Mouse (Mus musculus): ENCODE data around the gene Arhgef10l.

The Arhgef10l gene

DNA sequence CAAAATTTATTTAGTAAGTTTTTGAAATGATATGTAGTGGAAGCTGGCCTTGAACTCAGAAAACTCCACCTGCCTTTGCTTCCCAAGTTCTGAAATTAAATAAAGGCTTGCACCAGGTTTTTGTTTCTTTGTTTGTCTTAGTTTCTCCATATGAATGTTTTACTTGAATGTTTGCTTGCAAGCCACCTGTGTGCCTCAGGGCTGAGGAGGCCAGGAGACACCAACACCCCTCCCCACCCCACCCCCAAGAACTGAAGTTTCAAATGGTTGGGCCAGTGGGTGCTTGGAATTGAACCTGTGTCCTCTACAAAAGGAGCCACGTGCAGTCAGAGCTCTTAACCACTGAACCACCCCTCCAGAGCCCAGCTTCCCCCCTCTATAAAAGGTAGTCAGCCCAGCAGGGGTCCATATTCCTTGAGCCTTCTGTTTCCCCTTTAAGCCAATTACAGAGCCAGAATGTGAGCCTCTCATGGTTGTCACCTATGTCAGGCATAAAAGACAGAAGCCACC is 28.8 kb upstream of the Arhgef10l start:
- no peak for DNase-seq (ENCODE audit: low spot score in 2 of 2)

DNA sequence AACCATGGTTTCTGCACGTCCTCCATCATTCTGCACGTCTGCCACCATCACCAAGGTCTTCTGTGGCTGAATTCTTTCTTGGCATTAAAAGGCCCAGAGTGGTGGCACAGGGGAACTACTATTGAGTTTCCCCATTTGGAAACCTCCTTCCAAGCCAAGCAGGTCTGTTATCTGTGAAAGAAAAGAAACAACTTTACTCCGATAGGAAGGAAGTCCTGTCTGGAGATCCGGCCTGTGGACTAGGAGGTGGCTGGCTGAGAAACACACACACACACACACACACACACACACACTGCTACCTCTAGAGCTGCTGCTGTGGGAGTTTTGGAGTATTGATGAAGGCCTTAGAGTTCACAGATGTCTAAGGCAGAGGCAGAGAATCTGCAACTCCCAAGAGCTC is 27.7 kb upstream of the Arhgef10l start:
- no peak for DNase-seq (ENCODE audit: low spot score in 2 of 2)

DNA sequence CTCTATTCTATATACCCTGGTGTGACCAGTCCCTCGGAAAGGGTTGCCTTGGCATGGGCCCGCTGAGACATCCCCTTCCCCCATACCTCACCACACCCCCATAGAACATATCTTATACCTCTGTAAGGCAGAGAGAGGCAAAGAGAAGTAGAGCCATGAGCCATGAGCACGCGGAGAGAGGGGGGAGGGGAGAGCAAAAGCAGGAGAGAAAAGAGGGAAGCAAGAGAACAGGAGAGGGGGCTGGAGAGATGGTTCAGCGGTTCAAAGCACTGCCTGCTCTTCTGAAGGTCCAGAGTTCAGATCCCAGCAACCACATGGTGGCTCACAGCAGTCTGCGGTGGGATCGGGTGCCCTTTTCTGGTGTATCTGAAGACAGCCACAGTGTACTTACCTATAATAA is 25.7 kb upstream of the Arhgef10l start:
- no peak for DNase-seq (ENCODE audit: low spot score in 2 of 2)

GRCm38 (mm10) chr4:140689873-140690655 is 24.3 kb upstream of the Arhgef10l start:
- no peak for DNase-seq (ENCODE audit: low spot score in 2 of 2)

GRCm38 (mm10) chr4:140688826-140689425 is 23.1 kb upstream of the Arhgef10l start:
- no peak for DNase-seq (ENCODE audit: low spot score in 2 of 2)

GRCm38 (mm10) chr4:140688044-140688825 is 22.4 kb upstream of the Arhgef10l start:
- no peak for DNase-seq (ENCODE audit: low spot score in 2 of 2)

- DNase-seq (ENCODE audit: low spot score in 2 of 2): no peak
Observed at GRCm38 (mm10) chr4:140684881-140685303, 19.1 kb upstream of the Arhgef10l start.

DNA sequence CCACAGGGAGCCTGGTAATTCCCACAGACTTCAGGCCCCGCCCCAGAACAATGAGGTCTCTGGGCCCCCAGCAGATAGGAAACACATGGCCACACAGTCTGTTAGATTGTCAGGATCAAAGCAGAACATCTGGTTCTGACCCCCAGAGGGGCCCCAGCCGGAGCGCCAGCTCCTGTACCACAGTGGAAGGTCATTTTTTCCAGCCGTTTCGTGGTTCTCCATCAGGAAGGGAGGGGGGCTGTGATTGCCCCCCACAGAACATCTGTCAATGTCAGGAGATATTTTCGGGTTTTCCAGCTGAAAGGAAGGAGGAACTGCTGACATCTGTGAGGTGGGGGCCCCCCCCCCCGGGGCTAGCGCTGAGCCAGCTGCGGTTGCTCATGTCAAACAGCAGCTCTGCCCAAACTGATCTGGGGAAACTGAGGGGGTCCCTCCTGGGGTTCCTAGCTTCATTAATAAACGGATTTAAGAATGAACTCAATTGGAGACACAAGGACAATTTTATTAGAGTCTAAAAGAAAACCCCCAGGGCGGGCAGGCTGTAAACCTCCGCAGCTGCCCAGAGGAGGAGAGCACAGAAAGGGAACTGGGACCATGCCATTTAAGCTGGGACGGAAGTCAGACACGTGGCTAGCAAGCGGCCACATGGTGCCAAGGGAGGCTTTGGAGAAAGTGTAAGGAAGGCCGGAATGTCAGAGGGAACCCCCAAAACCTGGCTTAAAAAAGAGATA is 18.5 kb upstream of the Arhgef10l start:
- peak in 1 of 2 experiments; percentile 62 for DNase-seq (ENCODE audit: low spot score in 2 of 2)

- DNase-seq (ENCODE audit: low spot score in 2 of 2): no peak
Observed at GRCm38 (mm10) chr4:140683608-140684007, 17.8 kb upstream of the Arhgef10l start.

DNA sequence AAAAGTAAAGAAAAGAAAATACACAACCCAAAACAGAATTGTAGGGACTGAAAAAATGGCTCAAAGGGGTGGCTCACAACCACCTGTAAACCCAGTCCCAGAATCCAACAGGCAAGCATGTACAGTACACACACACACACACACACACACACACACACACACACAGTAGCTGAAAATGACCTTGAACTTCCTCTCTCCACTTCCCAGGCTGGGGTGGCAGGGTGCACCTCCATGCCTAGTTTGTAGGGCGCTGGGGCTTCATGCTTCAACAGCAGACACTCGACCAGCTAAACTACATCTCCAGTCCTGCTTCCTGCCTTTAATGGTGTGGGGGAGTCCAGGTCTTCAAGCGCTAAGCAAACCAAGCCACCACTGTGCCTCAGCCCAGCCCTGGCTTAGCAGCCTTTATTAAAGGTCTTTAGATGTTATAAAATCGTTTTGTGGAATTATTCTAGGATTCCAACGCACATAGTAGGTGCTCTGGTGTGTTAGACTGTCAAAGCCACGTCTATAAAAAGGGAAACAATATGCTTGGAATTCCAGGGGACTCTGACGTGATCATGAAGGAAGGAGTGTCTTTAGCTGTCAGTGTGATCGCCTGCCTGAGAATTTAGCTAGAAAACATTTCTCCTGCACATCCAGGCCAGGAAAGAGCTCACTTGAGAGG is 15.1 kb upstream of the Arhgef10l start:
- DNase-seq (ENCODE audit: low spot score in 2 of 2): no peak

- peak; percentile 78 to 79 for DNase-seq (ENCODE audit: low spot score in 2 of 2)
Observed at GRCm38 (mm10) chr4:140679723-140680380, 14.0 kb upstream of the Arhgef10l start.

DNA sequence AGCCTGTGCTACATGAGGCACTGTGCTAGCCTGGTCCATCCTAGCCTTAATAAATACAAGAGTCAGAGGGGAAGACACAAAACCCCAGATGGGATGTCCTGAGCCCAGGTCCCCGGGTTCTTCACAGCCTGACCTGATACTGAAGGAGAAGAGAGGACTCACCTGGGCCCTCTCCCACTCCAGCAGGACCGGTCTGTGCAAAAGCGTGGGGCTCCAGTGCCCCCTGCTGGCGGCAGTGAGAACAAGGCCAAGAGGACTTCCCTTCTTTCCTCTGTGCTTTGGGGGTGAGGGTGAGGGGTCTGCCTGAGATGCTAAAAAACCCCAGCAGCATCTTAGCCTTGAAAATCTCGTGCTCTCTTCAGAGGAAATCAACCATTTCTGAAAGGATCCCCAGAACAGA is 13.2 kb upstream of the Arhgef10l start:
- no peak for DNase-seq (ENCODE audit: low spot score in 2 of 2)

DNA sequence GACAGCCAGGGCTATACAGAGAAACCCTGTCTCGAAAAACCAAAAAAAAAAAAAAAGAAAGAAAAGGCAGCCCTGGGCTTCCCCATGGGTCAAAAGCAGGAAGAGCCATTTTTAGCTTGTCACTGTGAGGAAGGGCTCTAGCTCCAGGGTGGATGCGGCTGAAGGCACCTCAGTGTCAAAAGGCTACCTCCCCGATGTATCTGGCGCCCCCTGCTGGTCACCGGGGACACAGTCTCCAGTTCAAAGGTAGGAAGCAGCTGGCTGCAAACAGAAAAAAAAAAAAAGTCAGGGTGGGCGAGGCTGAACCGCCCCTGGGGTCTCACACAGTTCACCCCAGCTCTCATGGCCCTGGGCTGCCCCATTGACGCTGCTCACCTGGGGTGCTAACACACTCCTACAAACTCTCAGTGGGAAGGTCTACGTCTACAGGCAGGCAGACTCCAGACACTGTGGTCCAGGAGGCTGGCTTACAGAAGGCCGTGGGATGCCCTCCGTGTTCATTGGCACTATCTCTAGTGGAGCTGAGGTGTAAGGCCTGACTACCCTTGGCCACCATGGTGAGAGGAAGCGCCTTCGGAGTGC is 8.6 kb upstream of the Arhgef10l start:
- DNase-seq (ENCODE audit: low spot score in 2 of 2): peak; percentile 75 to 85

DNA sequence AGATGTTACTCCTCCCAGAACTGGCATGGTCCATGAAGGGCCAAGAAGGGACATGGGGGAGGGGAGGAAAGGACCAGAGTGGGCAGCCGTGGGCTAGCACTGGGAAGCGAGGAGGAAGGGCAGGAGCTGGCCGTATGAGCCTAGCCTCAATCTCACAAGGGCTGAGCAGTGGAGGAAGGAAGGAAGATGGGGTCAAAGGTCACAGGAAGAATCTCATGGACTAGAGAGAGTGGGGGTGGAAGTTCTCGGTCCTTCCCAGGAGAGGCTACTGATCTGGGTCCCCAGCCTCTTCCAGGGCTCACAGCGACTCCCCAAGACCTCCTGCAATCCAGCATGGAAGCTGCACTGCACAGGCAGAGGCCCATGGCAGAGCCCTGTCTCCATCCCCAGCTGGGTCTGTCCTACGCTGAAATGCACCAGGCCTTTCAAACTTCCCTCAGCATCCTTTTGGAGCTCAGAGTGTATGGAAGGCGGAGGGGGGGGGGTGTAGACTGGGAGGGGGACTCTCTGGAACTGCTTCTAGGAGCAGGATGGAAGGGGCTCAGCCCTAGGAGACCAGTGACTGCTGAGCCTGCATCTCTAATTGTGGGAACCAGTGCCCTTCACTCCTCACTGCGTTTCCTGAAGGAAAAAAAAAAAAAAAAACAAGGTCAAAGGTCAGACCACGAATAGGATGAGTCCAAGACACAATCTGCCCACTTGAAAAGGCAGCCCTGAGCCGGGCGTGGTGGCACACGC is 7.9 kb upstream of the Arhgef10l start:
- DNase-seq (ENCODE audit: low spot score in 2 of 2): no peak

- no peak for DNase-seq (ENCODE audit: low spot score in 2 of 2)
Observed at GRCm38 (mm10) chr4:140667802-140668201, 2.0 kb upstream of the Arhgef10l start.

- DNase-seq (ENCODE audit: low spot score in 2 of 2): no peak
Observed at GRCm38 (mm10) chr4:140665053-140665452, 759 bp downstream of the Arhgef10l start.

DNA sequence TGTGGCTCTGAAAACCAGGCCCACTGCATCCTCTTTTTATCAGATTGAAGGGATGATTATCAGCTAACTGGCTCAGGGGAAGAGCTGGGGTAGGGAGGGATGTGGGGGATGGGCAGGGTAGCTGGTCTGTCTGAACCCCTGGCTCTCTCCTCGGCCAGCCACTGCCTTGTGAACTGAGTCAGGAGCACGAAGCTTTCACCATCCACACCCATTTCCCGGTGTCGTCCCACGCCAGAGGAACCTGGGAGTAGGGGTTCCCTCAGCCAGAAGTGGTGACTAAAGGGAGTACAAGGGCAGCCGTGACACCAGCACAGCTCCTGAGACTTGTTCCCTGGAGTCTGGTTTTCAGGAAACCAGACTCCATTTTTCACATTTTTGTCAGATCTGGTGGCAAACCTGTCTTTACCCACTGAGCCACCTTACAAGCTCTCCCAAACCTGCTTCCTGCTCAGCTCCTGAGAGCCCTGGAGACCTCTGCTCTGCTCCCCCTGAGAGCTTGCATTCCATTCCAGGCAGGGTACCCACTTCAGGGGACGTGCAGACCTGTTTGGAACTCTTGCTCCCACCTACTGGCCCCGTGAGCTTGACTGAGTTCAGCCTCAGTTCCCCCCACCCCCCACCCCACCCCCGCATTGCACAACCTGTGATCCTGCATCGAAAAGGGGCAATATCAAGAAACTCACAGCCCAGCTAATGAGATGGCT is 2.8 kb downstream of the Arhgef10l start:
- no peak for DNase-seq (ENCODE audit: low spot score in 2 of 2)

DNA sequence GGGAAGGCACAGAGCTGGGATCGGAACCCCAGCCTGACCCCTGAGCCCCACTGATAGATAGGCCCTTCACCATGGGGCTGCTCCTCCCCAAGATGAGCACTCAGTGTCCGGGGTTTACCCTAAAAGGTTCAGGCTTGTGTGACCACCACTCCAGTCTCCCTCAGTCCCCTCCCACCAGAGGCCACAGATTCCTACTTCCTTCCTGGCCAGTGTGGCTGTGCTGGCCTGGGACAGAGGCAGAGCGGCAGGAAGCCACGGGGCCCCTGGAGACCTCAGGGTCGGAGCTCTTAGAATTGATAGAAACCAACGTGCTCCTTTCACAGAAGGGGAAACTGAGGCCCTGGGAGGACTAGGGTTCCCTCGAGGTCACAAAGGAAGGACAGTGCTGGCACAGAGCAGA is 3.4 kb downstream of the Arhgef10l start:
- no peak for DNase-seq (ENCODE audit: low spot score in 2 of 2)

Data from urinary bladder, postnatal 36 days (tissue).